Mouse (Mus musculus) stomach, postnatal 0 days (tissue): Measurements from ENCODE around the gene Usp49. TPM values are rescaled to one million over a fixed set of nuclear protein-coding genes. Genes with fewer than 3 reads are reported as not detected.
A peak's percentile ranks its signal among the peaks of the same experiment; 100 is the strongest.

ENCODE experiments used
- ATAC-seq: fragments of 200-750 bp; cut with Nextera tagmentation; 2 replicates; pipeline ENCODE4 v1.8.0; 2017; ENCODE audit not compliant: low FRiP score, low TSS enrichment
- DNase-seq: peaks from one replicate; pipeline ENCODE4 v3.0.0-alpha.2; 2016; ENCODE audit warnings: low spot score
- H3K27ac ChIP-seq: fragments of 300-500 bp; sonication (generic); replicated peaks from 2 replicates; pipeline ENCODE4 v1.5.1; 2014; ENCODE audit warnings: mild to moderate bottlenecking, control low read depth
- H3K27me3 ChIP-seq: fragments of 300-500 bp; sonication (generic); 2 replicates; pipeline ENCODE4 v1.6.1; 2014; ENCODE audit warnings: low read length; ENCODE audit not compliant: control insufficient read depth, insufficient read depth
- H3K36me3 ChIP-seq: fragments of 300-500 bp; sonication (generic); 2 replicates; pipeline ENCODE4 v1.6.1; 2014; ENCODE audit warnings: low read length, mixed read lengths; ENCODE audit not compliant: control insufficient read depth, insufficient read depth
- H3K4me1 ChIP-seq: fragments of 300-500 bp; sonication (generic); replicated peaks from 2 replicates; pipeline ENCODE4 v1.6.1; 2014; ENCODE audit warnings: antibody characterized with exemption; ENCODE audit not compliant: control insufficient read depth, insufficient read depth
- H3K4me2 ChIP-seq: fragments of 300-500 bp; sonication (generic); replicated peaks from 2 replicates; pipeline ENCODE4 v1.6.1; 2014; ENCODE audit warnings: low read depth, mild to moderate bottlenecking, control low read depth, moderate library complexity
- H3K4me3 ChIP-seq: fragments of 300-500 bp; sonication (generic); 2 replicates; pipeline ENCODE4 v1.5.1; 2014; ENCODE audit warnings: low read depth, low read length, control low read depth
- H3K9ac ChIP-seq: fragments of 300-500 bp; sonication (generic); 2 replicates; pipeline ENCODE4 v1.6.1; 2014; ENCODE audit warnings: mild to moderate bottlenecking, low read length, control low read depth, mixed read lengths
- H3K9me3 ChIP-seq: fragments of 300-500 bp; sonication (generic); 2 replicates; pipeline ENCODE4 v1.6.1; 2016; ENCODE audit warnings: low read length; ENCODE audit not compliant: control insufficient read depth
- CTCF ChIP-seq: IDR thresholded peaks from 2 replicates; pipeline ENCODE4 v1.5.1; 2016; ENCODE audit warnings: antibody characterized with exemption, low read depth, mild to moderate bottlenecking, moderate library complexity
- EP300 ChIP-seq: optimal IDR thresholded peaks from 2 replicates; pipeline ENCODE3; 2016; ENCODE audit warnings: antibody characterized with exemption
- WGBS: fragments of 180-500 bp; shearing (Covaris S2); extraction: QIAGEN DNeasy Blood & Tissue Kit; methylation state at CpG from one replicate; pipeline ENCODE4 v1.1.7; 2014; 5-methylcytosine and 5-hydroxymethylcytosine counted together
- polyA plus RNA-seq: library from polyadenylated mRNA; unstranded; fragments of >200 nt; fragmentation: Nextera tagmentation; extraction: Ambion mirVana; gene quantifications from 2 replicates; pipeline ENCODE4 v1.2.1, GENCODE M21; 2015

The Usp49 gene
- polyA plus RNA-seq, 1 experiment from 2014 or later: 1.9 TPM

DNA sequence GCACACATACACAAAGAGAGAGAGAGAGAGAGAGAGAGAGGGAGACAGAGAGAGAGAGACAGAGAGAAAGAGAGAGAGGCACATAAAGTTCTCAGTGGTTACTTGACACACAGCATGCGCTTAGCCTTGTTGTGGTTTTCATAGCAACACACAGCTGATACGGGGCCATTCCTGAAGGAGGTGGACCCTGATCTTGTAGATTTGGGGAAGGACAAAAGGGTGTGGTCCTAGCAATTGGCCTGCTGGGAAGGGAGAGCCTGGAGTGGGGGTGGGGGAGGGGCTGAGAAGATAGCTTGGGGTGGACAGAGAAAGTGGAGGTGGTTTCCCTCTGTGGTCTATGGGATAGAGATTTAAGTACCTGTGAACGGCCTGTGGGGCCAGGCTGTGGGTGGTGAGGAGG lies 79.5 kb downstream of the Usp49 start:
- WGBS: 58% methylated on average over 3 of the region's 3 CpGs
- DNase-seq (peak; percentile 46), ATAC-seq (no peak)
- TF ChIP-seq EP300 (no peak), CTCF (no peak)
- H3K4me2 ChIP-seq: no peak overlapping the region
- H3K27me3 ChIP-seq: no peaks in the 10 kb centered on the region
- no peaks in the 10 kb centered on the region for H3K9me3 ChIP-seq
- H3K9ac ChIP-seq: no peak overlapping the region
- no peak overlapping the region for H3K4me3 ChIP-seq
- no peaks in the 10 kb centered on the region for H3K4me1 ChIP-seq
- H3K27ac ChIP-seq: no peak overlapping the region
- no peaks in the 10 kb centered on the region for H3K36me3 ChIP-seq

DNA sequence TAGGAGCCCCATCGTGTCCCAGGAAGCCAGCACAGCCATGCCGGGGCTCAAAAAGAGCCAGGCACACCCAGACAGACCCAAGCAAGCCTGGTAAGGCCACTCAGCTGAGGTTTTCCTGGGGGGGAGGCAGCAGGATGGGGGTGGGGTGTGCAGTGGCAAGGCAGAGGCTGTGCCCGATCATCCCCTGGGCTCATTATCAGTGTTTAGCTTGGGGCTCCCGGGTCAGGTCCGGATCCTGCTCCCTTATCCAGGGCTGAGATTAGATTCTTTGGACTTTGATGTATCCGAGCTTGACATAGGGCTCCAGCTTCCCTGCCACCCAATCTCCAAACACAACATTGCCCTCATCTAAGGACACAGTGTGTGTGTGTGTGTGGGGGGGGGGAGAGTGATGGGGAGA lies 81.4 kb downstream of the Usp49 start:
- Histone ChIP-seq H3K9me3 (no peaks in the 10 kb centered on the region), H3K27me3 (no peaks in the 10 kb centered on the region), H3K4me3 (no peak overlapping the region), H3K27ac (no peak overlapping the region), H3K9ac (no peak overlapping the region), H3K4me1 (no peaks in the 10 kb centered on the region), H3K4me2 (no peak overlapping the region), H3K36me3 (no peaks in the 10 kb centered on the region)
- WGBS: 50% methylated on average over 6 of the region's 6 CpGs
- TF ChIP-seq EP300 (no peak), CTCF (no peak)
- ATAC-seq: peak; percentile 24; the same call in 1 of the 2 replicates
- peak; percentile 54 for DNase-seq

DNA sequence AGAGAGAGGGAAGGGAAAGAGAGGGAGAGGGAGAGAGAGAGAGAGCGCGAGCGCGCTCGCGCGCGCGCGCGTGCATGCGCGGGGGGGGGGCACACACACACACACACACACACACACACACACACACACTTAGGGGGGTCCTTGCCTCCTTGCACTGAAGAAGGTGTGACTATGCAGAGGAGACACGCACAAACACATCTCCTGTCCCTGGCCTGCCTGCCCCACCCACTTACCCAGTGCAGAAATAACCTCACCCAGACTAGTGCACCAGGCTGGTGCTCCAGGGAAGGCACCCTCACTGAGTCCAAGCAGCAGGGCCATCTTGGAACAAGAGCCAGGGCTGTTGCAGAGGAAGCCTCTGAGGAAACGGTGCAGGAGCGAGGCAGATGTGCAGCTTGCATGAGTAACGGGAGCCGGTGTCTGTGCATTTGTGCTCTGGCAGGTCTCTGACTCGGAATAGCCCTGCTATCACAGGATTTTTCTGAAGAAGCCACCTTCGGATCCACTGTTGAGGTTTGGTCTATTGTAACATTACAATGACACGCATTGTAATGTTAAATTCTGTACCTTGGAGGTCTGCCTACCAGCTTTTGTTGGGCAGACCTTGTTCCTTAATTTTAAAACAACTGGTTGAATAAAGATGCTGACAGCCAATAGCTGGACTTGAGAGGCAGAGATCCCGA lies 82.5 kb downstream of the Usp49 start:
- no peaks in the 10 kb centered on the region for H3K4me1 ChIP-seq
- no peak overlapping the region for H3K4me2 ChIP-seq
- TF ChIP-seq EP300 (no peak), CTCF (no peak)
- WGBS: 58% methylated on average over 13 of the region's 22 CpGs
- DNase-seq (no peak), ATAC-seq (no peak)
- H3K27me3 ChIP-seq: no peaks in the 10 kb centered on the region
- H3K9me3 ChIP-seq: no peaks in the 10 kb centered on the region
- no peak overlapping the region for H3K9ac ChIP-seq
- H3K36me3 ChIP-seq: no peaks in the 10 kb centered on the region
- no peak overlapping the region for H3K27ac ChIP-seq
- H3K4me3 ChIP-seq: no peak overlapping the region

DNA sequence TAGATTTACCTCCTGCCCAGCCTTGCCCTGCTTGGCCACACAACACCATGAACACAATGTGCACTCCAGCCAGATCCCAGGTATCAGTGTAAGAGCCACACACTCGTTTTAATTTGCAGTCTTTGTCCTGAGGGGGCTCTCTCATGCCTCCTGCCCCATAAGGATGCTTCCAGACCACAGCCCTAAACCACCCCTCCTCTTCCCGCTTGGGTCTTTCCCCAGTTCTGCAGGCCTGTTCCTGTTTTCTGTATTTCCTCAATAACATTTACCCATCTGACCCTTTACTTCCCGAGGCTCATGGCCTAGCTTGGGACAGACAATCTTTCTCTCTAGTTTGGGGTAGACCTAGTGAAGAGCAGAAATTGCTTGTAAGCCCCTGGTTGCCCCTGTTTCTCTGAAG lies 84.5 kb downstream of the Usp49 start:
- H3K4me3 ChIP-seq: no peak overlapping the region
- H3K27ac ChIP-seq: no peak overlapping the region
- H3K4me2 ChIP-seq: no peak overlapping the region
- H3K4me1 ChIP-seq: no peaks in the 10 kb centered on the region
- H3K27me3 ChIP-seq: no peaks in the 10 kb centered on the region
- DNase-seq: no peak
- no peak for ATAC-seq
- no peaks in the 10 kb centered on the region for H3K9me3 ChIP-seq
- TF ChIP-seq CTCF (no peak), EP300 (no peak)
- H3K36me3 ChIP-seq: no peaks in the 10 kb centered on the region
- WGBS: 52% methylated on average over 3 of the region's 3 CpGs
- H3K9ac ChIP-seq: no peak overlapping the region

DNA sequence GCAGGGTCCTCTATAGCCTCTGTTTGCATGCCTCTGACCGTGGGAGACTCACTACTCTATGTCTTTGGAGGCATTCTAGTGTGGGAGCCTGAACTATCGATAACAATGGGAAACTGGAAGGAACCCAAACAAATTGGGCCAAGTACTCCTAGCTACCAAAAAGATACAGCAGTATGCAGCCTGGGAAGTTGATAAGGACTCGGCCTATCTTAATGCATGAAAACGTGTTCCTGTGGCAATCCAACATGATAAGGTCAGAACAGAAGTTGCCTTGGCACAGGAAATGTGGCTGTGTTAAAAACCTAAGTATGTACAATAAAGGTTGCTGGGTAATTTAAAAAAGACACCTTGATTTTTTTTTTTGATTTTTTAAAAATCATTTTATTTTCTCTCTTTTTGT lies 90.7 kb downstream of the Usp49 start:
- Histone ChIP-seq H3K4me1 (no peaks in the 10 kb centered on the region), H3K9me3 (no peaks in the 10 kb centered on the region)

DNA sequence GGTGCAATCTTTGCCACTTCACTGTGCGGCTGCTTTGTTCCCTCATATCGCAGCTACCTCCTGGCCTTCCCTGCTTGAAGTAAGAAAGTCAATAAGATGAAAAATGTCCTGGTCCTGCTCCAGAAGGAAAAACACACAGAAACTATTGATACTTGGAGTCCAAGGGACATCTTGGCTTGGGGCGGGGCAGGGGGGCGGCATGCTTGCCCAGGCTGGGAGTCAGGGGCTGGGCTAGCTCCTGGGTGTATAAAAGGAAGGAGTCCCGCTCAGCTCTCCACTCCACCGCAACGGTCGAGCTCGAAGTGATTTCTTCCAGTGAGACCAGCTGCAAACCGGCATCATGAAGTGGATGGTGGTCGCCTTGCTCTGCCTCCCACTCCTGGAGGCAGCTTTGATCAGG lies 96.1 kb downstream of the Usp49 start, which contains the start of gene Pgc:
Gene Pgc (plus strand): TSS at position 277 of the 400 bp plus-strand sequence.
- H3K27ac ChIP-seq: no peak within 1 kb of the TSS
- H3K36me3 ChIP-seq: no peaks in the 10 kb centered on the region
- no peaks in the 10 kb centered on the region for H3K27me3 ChIP-seq
- TF ChIP-seq EP300 (no peak), CTCF (no peak)
- peak within 1 kb of the TSS; percentile 6; the same call in 1 of the 2 replicates for H3K4me3 ChIP-seq
- peak; percentile 72 for ATAC-seq
- peak within 1 kb of the TSS; percentile 17; the same call in 1 of the 2 replicates for H3K4me2 ChIP-seq
- 59% methylated on average over 11 of the region's 11 CpGs for WGBS
- peak; percentile 87 for DNase-seq
- 0 out of 2 replicates have a peak, but pooled peaks cover 3% of the 10 kb centered on the region for H3K4me1 ChIP-seq
- H3K9ac ChIP-seq: no peak within 1 kb of the TSS
- no peaks in the 10 kb centered on the region for H3K9me3 ChIP-seq

More for the DNA sequence above, 90.7 kb downstream of the Usp49 start:
- Histone ChIP-seq H3K4me3 (no peak overlapping the region), H3K4me2 (no peak overlapping the region), H3K27ac (no peak overlapping the region), H3K27me3 (no peaks in the 10 kb centered on the region), H3K9ac (no peak overlapping the region), H3K36me3 (no peaks in the 10 kb centered on the region)
- DNase-seq (no peak), ATAC-seq (no peak)
- WGBS: 76% methylated on average over 4 of the region's 4 CpGs
- no peak for TF ChIP-seq EP300
- TF ChIP-seq CTCF: no peak
